Mouse (Mus musculus) liver, adult 2 months (tissue): Measurements from ENCODE around the gene Emc10. TPM values are rescaled to one million over a fixed set of nuclear protein-coding genes. Genes with fewer than 3 reads are reported as not detected.

Experiments used
- DNase-seq: peaks from one replicate; pipeline ENCODE4 v3.0.0-alpha.2; 2011; ENCODE audit warnings: low read depth, low spot score; ENCODE audit errors: extremely low read depth
- H3K27ac ChIP-seq: fragments of 200-500 bp; replicated peaks from 2 replicates; pipeline ENCODE4 v1.5.1; 2012; ENCODE audit warnings: low read depth, mild to moderate bottlenecking, control low read depth, inconsistent platforms, low read length; ENCODE audit not compliant: insufficient read depth
- H3K27me3 ChIP-seq: fragments of 200-500 bp; 2 replicates; pipeline ENCODE4 v1.6.1; 2012; ENCODE audit warnings: mild to moderate bottlenecking, moderate library complexity, low read length, inconsistent platforms; ENCODE audit not compliant: control insufficient read depth, insufficient read depth
- H3K36me3 ChIP-seq: fragments of 200-500 bp; 2 replicates; pipeline ENCODE4 v1.6.1; 2012; ENCODE audit warnings: low read length, inconsistent platforms; ENCODE audit not compliant: control insufficient read depth, insufficient read depth
- H3K4me1 ChIP-seq: fragments of 200-500 bp; 2 replicates; pipeline ENCODE4 v1.6.1; 2011; ENCODE audit warnings: low read length; ENCODE audit not compliant: control insufficient read depth, insufficient read depth
- H3K4me3 ChIP-seq: fragments of 200-500 bp; 2 replicates; pipeline ENCODE4 v1.5.1; 2011; ENCODE audit warnings: low read depth, mild to moderate bottlenecking, control low read depth, low read length, moderate library complexity; ENCODE audit not compliant: insufficient read depth
- H3K79me2 ChIP-seq: fragments of 200-500 bp; 2 replicates; pipeline ENCODE4 v1.6.1; 2012; ENCODE audit warnings: inconsistent platforms, mild to moderate bottlenecking, low read length, moderate library complexity; ENCODE audit not compliant: control insufficient read depth, insufficient read depth
- H3K9ac ChIP-seq: fragments of 200-500 bp; 2 replicates; pipeline ENCODE4 v1.6.1; 2012; ENCODE audit warnings: low read depth, mild to moderate bottlenecking, control low read depth, inconsistent platforms, low read length
- CTCF ChIP-seq: fragments of 200-500 bp; IDR thresholded peaks from 2 replicates; pipeline ENCODE4 v1.5.1; 2011; ENCODE audit warnings: low read depth, low read length, control low read depth
- POLR2A ChIP-seq: fragments of 200-500 bp; IDR thresholded peaks from 2 replicates; pipeline ENCODE4 v1.6.1; 2011; ENCODE audit warnings: low read length, control low read depth; ENCODE audit not compliant: insufficient read depth; ENCODE audit errors: extremely low read depth
- WGBS: fragments of 180-500 bp; shearing (Covaris S2); methylation state at CpG from one replicate; pipeline ENCODE4 v1.1.7; 2018; 5-methylcytosine and 5-hydroxymethylcytosine counted together
- polyA plus RNA-seq: library from polyadenylated mRNA; depleted of rRNA; stranded (reverse); fragments of >200 nt; gene quantifications from 2 replicates; pipeline ENCODE4 v1.2.3, GENCODE M21; 2012
- total RNA-seq: library from RNA; depleted of rRNA; stranded (reverse); fragments of >200 nt; gene quantifications from 2 replicates; pipeline ENCODE4 v1.2.3, GENCODE M21; 2014

The Emc10 gene
- total and polyA plus RNA-seq, 2 experiments: 29.7 to 287 TPM

DNA sequence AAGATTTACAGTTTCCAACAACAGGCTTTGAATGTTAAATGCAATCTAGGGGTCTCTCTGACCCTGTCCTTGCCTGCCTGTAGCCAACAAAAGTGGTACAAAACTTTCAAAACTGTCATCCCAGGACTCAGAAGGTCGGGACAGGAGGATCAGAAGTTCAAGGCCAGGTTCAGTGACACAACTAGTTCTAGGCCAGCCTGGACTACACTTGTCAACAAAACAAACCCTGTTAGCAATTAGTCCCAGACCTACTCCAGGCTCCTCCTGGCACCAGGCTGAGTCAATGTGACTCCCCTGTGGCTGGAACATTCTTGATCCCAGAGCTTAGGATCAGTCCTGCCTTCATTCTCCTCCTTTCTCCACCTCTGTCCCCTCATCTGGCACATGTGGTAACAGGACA is 2.6 kb upstream of the Emc10 start:
- Histone ChIP-seq H3K9ac (no peak overlapping the region), H3K27ac (peak overlapping the region; percentile 64), H3K4me3 (no peak overlapping the region), H3K36me3 (no peaks in the 10 kb centered on the region), H3K4me1 (peaks cover 25% of the 10 kb centered on the region), H3K27me3 (no peaks in the 10 kb centered on the region), H3K79me2 (peaks cover 8% of the 10 kb centered on the region; the same call in 1 of the 2 replicates)
- WGBS: 18% methylated on average over 1 of the region's 1 CpGs
- TF ChIP-seq POLR2A: no peak
- no peak for TF ChIP-seq CTCF
- DNase-seq: peak; percentile 79

DNA sequence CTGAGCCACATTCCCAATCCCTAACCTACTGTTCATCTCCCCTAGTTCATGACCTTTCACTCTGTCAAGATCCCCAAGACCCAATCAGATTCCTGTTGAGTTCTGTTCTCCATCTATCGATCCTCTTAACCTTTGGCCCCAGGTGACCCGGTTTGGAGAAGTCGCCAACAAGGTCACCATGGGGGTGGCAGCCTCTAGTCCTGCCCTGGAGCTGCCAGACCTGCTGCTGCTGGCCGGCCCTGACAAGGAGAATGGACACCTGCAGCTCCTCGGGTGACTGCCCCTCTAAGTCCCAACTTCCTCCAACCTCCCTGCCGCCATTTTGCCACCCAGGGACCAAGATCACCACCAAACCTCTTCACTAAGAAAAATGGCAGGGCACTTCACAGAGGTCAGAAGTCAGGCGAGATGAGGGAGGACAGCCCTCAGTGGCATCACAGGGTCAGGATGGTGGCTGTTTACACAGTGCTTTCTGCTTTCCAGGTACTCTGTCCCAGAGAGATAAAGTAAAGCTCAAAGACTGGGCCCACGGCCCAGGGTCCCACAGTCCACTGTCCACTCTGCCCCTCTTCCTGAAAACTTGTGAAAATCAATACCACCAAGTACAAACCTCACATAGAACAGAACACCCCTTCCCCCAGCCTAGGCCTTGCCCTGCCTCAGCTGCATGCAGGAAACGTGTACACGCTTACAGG is 1.2 kb upstream of the Emc10 start:
- H3K4me1 ChIP-seq: peaks cover 25% of the 10 kb centered on the region
- no peaks in the 10 kb centered on the region for H3K36me3 ChIP-seq
- no peaks in the 10 kb centered on the region for H3K27me3 ChIP-seq
- DNase-seq: peak; percentile 97
- H3K9ac ChIP-seq: no peak overlapping the region
- H3K27ac ChIP-seq: peak overlapping the region; percentile 72
- no peak overlapping the region for H3K4me3 ChIP-seq
- H3K79me2 ChIP-seq: peaks cover 8% of the 10 kb centered on the region; the same call in 1 of the 2 replicates
- 27% methylated on average over 10 of the region's 10 CpGs for WGBS
- TF ChIP-seq POLR2A (no peak), CTCF (no peak)

DNA sequence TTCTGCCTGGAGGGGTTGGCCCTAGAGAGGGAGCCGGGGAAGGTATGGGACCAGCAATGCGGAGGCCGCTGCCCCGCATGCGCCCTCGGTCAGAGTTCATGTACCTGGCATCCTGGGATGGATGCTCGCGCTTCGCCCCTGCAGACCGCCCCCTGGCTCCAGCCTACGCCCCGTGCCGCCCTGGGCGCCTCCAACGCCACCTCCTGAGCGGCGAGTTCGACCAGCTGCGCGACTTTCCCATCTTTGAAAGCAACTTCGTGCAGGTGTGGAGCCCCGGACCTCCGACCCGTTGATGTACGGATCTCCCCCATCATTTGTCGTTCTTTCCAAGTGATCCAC is 411 bp upstream of the Emc10 start:
- Histone ChIP-seq H3K27me3 (no peaks in the 10 kb centered on the region), H3K9ac (peak overlapping the region; percentile 45), H3K4me1 (peaks cover 25% of the 10 kb centered on the region), H3K36me3 (no peaks in the 10 kb centered on the region), H3K79me2 (peaks cover 8% of the 10 kb centered on the region; the same call in 1 of the 2 replicates), H3K27ac (peak overlapping the region; percentile 25), H3K4me3 (peak overlapping the region; percentile 67)
- 2% methylated on average over 26 of the region's 26 CpGs for WGBS
- DNase-seq: no peak
- TF ChIP-seq CTCF (no peak), POLR2A (no peak)

DNA sequence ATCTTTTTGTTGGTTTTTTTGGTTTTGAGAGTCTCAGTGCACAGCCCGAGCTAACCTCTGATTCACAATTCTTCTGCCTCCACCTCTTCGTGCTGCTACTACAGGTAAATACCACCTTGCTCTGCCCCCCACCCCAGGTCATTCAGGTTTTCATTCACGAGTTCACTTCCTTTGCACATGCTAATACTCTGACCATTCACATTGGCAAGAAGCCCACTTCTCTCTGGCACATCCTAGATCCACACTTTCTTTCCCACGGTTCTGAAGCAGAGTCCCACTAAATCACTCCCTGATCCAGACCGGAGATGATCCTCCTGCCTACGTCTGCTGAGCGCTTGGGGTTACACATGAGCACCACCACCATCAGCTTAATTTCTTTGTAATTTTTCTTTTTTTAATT is 1.2 kb downstream of the Emc10 start:
- no peak for DNase-seq
- H3K36me3 ChIP-seq: no peaks in the 10 kb centered on the region
- no peak for TF ChIP-seq POLR2A
- no peak for TF ChIP-seq CTCF
- peaks cover 8% of the 10 kb centered on the region; the same call in 1 of the 2 replicates for H3K79me2 ChIP-seq
- no peak overlapping the region for H3K27ac ChIP-seq
- WGBS: 65% methylated on average over 7 of the region's 7 CpGs
- H3K27me3 ChIP-seq: no peaks in the 10 kb centered on the region
- H3K4me3 ChIP-seq: no peak overlapping the region
- no peak overlapping the region for H3K9ac ChIP-seq
- peaks cover 25% of the 10 kb centered on the region for H3K4me1 ChIP-seq

DNA sequence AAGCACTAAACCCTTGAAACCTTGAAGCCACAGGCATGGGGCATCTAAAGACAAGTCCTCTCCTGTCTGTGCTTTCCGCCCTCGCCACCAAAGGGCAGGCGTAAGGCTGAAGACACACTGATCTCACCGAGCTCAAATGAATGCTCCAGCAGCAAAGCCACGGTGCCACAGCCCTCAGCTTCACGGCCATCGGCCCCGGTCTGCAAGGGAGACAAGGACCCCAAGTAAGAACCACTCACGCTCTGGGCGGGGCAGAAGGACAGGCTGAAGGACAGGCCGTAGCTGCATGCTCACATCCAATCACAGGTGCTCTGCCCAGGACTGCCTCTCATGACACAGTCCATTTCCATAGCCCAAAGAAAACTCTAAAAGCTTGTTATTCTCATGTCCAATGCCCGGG is 1.6 kb downstream of the Emc10 start:
- H3K4me3 ChIP-seq: no peak overlapping the region
- peaks cover 8% of the 10 kb centered on the region; the same call in 1 of the 2 replicates for H3K79me2 ChIP-seq
- DNase-seq: no peak
- H3K36me3 ChIP-seq: no peaks in the 10 kb centered on the region
- peaks cover 25% of the 10 kb centered on the region for H3K4me1 ChIP-seq
- H3K9ac ChIP-seq: no peak overlapping the region
- H3K27ac ChIP-seq: no peak overlapping the region
- no peak for TF ChIP-seq CTCF
- TF ChIP-seq POLR2A: no peak
- no peaks in the 10 kb centered on the region for H3K27me3 ChIP-seq
- 96% methylated on average over 12 of the region's 12 CpGs for WGBS

DNA sequence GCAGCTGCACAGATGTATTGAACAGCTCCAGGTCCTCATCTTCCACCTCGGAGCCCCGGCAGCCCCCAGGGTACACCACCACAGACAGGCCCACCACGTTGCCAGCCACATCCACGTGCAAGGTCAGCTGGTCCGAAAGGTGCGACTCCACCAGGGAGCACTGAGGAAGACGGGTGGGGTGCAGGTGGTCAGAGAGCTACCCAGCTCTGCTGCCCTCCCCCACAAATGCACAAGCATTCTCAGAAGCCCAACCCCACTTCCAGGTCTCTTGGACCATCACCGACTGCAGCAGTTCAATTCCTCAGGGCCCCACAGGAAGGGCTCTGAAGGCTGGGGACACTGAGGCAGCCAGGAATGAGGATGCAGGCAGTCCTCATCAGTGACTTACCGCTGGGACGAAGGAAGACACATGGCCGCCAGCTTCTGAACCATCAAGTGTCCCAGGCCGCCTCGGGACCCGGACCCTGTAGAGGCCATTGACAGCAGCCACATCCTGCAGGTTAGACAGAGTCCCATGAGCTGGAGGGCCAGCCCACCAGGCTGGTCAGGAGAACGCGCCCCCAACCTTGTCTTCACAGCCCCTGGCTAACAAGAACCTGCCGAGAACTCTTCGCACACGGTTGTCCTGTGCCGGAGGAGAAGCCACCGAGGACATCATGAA is 4.0 kb downstream of the Emc10 start:
- Histone ChIP-seq H3K79me2 (peaks cover 8% of the 10 kb centered on the region; the same call in 1 of the 2 replicates), H3K4me3 (no peak overlapping the region), H3K36me3 (no peaks in the 10 kb centered on the region), H3K9ac (no peak overlapping the region), H3K27me3 (no peaks in the 10 kb centered on the region), H3K4me1 (peaks cover 12% of the 10 kb centered on the region), H3K27ac (no peak overlapping the region)
- WGBS: 96% methylated on average over 21 of the region's 21 CpGs
- no peak for DNase-seq
- TF ChIP-seq POLR2A: no peak
- TF ChIP-seq CTCF: no peak
